Mouse (Mus musculus) gastrocnemius, adult 2 months (tissue): ENCODE measurements at regions not wholly inside any gene's neighbourhood (a gene's known extent, or its start where the extent isn't known, plus 50 kb on each side); places are given as distances from the start of the nearest gene placed in this dataset.
A peak's percentile ranks its signal among the peaks of the same experiment; 100 is the strongest.

Source experiments
- DNase-seq: peaks from one replicate; pipeline ENCODE4 v3.0.0; 2022
- H3K27ac ChIP-seq: fragments of 200-600 bp; 2 replicates; pipeline ENCODE4 v1.8.1; 2022; ENCODE audit warnings: mild to moderate bottlenecking
- H3K4me3 ChIP-seq: fragments of 200-600 bp; 2 replicates; pipeline ENCODE4 v1.8.1; 2022; ENCODE audit warnings: mild to moderate bottlenecking, moderate library complexity
- CTCF ChIP-seq: fragments of 200-600 bp; IDR thresholded peaks from 2 replicates; pipeline ENCODE4 v1.8.1; 2022; ENCODE audit warnings: antibody characterized with exemption, mild to moderate bottlenecking, moderate library complexity
- intact Hi-C: fragments of 180-260 bp; cut with DNase I; formaldehyde crosslinking; loops from one replicate; pipeline ENCODE4 v1.15.1; 2025

DNA sequence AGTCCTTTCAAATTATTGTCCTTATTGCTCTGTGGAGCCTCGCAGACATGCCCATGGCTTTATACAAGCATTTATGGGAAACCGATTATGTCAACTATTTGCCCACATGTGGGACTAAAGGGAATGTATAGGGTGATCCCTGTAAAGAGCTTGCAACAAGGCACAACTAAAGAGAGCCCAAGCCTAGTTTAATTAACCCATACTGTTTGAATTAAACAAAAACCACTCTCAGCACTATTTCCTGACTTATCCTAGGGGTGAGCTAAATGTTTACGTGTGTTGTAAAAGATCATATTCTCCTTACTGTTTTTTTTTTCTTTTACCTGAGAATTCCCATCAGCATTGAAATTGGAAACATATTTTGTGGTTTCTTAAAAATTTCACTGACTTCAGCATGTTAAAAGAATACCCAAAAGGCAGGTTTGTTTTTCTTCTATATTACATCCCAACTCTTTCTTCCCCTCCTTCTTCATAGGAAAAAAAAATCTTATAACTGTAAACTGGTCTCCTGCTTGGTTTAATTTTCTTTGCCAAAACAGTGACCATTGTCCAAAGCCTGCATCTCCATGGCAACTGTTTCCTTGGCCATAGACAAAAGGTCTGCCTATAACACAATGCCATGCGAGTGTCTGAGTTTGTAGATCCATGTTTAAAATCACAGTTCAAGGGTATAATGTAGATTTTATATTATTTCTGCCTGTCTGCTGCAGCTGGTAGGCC is 148.2 kb upstream of the Galnt5 start:
- Histone ChIP-seq H3K4me3 (no peak overlapping the region), H3K27ac (no peak overlapping the region)
- intact Hi-C loops, result no loop called here
- DNase-seq, result no peak
- TF ChIP-seq CTCF, result no peak

DNA sequence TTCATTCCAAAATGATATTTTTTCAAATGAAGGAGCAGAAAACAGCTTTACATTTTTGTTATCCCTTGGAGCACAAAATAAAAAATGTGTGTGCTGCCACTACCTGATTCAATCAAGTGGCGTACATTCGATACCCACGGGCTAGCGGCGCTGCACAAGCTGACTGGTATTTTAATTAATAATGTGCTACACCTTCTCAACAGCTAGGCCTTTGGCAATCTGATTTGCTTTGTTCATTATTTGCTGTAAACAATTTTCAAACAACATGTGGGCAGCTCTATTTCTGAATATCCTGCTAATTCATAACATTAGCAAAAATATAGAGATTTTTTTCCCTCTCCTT is 147.7 kb upstream of the Galnt5 start:
- intact Hi-C loops, result no loop called here
- DNase-seq, result no peak
- no peak overlapping the region for H3K27ac ChIP-seq
- no peak for TF ChIP-seq CTCF
- H3K4me3 ChIP-seq, result no peak overlapping the region

DNA sequence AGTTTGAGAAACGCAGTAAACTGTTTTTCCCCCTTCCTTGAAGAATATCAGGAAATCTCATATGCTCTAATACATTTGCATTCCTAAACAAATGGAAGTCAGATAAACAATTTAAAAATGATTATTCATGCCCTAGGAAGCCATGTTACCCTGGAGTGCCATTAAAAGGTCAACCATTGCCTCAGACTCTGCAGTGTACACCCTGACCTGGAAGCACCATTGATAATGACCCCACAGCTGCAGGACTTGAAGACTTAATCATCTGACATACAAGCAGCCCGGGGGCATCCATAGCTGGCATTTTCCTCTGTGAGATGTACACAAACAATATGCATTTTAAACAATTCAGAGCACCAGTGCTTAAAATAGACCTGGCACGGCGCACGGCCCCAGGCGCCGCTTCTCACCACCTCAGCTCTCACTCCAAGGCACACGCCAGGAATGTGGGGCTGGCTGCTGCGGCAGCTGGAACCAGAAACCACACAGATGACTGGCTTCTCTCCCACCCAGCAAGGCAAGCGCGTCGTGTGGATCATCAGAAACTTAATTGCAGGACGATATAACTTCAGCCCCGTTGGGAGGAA is 141.1 kb upstream of the Galnt5 start:
- Histone ChIP-seq H3K27ac (peak overlapping the region; percentile 60), H3K4me3 (peak overlapping the region; percentile 16; the same call in 1 of the 2 replicates)
- peak; percentile 80 for DNase-seq
- intact Hi-C loops, result no loop called here
- TF ChIP-seq CTCF, result no peak

DNA sequence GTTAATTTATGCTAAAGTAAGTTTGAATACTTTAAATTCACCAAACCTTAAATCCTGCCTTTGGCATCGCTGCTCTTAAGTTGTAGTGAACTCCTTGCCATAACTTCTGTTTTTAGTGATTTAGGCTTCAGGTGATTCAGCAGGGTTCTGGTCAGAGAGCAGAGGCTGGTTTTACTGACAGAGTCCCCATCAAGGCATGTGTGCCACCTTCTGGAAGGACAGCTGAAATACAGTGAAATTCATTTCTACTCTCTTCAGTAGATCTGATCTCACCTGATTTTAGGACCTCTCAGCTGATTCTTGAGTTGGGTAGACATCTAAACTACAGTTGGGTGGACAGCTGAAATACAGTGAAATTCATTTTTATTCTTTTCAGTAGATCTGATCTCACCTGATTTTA is 132.4 kb upstream of the Galnt5 start:
- Histone ChIP-seq H3K4me3 (no peak overlapping the region), H3K27ac (no peak overlapping the region)
- no peak for DNase-seq
- intact Hi-C loops, result no loop called here
- peak; percentile 52 for TF ChIP-seq CTCF

DNA sequence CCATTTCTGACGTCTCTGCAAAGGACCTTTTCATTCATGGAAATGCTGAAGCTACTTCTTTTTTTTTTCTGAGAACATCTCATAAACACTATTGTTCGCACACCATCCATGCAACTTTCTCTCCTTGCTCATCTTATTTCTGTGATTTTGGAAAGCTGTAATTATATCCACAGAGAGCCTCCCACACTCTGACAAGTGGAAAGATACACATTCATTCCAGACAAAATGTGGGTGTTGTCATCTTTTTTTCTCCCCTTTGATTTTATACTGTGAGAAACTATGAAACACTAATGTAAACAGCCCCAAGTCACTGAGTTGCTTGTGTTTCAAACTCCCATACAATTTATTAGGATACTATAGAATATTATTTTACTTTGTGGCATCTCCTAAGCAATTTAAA is 129.6 kb upstream of the Galnt5 start:
- TF ChIP-seq CTCF, result no peak

DNA sequence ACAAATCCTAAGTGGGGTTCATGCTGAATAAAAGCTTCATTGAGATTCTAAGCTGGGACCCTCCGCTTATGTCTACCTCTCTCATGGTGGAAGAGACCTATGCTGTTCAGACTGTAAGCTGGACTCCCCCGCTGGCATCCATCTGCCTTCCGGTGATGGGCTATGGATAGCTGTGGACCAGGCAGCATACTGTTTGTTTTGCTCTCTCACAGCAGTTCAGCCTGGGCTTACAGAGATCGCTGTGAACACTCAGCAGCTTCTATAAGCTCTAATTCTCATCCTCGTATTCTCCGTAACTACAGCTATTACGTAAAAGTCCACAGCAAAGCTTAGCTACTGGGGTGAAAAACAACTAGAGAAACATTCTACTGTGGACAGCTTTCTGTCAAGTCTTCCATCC is 97.5 kb upstream of the Galnt5 start:
- intact Hi-C loops, result no loop called here
- no peak for TF ChIP-seq CTCF
- H3K4me3 ChIP-seq, result no peak overlapping the region
- no peak for DNase-seq
- H3K27ac ChIP-seq, result no peak overlapping the region

More for the DNA sequence above, 129.6 kb upstream of the Galnt5 start:
- Histone ChIP-seq H3K27ac (no peak overlapping the region), H3K4me3 (no peak overlapping the region)
- intact Hi-C loops, result no loop called here
- DNase-seq, result no peak

DNA sequence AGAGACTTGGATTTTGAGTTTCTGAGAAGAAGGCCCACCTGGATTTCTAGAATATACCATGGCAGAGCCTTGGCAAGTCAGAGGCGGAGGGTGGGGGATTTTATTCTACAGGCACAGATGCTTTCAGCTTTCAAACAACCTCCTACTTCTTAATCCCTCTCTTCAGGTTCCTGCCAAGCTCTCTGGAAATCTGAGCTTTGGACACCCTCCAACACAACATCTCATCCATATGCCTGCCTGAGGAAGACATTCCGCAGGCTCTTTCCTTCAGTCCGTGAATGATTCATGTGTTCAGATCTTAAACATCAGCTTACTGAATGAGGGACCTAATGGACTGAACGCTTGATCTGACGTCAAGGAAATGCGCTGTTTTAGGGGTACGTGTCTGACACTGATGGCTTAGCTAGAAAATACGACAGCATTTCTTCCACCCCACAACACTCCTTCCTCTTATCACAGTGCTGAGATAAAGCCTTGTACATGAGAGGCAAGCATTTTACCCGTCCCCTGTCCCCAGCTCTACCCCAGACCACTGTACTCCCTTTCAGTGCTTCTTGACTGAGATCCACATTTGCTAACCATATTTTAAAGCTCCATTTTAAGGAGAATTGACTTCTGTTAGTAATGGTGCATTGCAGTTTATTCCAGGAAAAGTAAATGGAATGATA is 97.0 kb upstream of the Galnt5 start:
- no peak for TF ChIP-seq CTCF
- intact Hi-C loops, result no loop called here
- peak; percentile 32 for DNase-seq
- H3K4me3 ChIP-seq, result no peak overlapping the region
- no peak overlapping the region for H3K27ac ChIP-seq

DNA sequence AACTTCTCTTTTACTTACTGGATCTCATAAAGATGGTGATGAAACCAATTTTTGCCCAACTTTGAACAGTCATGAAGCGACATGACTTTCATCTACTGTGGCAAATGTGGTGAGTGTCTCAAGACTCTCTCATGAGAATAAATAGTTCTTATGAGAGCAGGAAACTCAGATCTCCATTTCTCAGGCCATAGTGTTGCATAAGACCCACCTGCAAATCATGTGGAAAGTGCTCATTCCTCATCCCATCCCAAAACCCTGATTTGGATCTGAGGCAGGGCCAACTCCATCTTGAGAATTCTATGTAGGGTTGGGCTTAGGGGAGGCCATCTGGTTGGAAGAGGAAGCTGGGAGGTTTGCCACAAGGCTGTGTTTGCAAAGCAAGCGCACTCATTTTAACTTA is 92.5 kb upstream of the Galnt5 start:
- no peak for DNase-seq
- no peak for TF ChIP-seq CTCF
- Histone ChIP-seq H3K4me3 (no peak overlapping the region), H3K27ac (no peak overlapping the region)
- intact Hi-C loops, result no loop called here

DNA sequence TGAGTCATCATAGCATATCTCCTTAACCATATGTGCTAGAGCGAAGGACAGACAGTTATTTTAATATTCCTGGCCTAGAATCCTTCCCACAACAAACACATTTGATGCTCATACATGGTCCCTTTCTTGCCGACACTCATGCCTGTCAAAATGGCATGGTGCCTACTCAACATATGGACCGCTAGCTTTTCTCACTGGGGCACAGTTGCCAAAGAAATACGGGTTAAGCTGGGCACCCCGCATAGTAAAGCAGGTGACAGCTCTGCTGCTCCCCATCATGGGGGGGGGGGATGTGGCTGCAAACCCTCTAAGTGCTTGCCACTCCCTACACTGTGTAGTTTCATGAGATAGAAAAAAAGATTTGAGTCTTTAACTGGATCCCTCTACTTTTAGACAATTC is 90.7 kb upstream of the Galnt5 start:
- DNase-seq, result no peak
- no peak for TF ChIP-seq CTCF
- no peak overlapping the region for H3K27ac ChIP-seq
- H3K4me3 ChIP-seq, result no peak overlapping the region
- intact Hi-C loops, result no loop called here

DNA sequence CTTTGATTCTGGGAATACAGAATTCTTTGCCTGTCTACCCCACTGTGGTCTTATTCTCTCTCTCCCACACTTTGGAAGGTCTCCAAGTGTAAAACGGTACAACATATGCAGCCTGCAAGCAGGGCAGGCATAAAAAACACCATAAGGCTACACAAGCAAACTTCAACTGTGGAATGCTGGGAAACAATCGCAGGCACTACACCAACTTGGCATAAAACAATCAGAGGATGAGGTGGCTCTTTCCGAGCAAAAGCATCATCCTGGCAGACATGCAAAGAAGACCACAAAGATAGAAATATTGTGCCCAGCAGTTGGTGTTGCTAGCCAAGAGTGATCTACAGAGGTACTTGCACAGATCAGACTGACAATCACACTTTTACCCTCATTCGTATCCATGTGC is 88.0 kb upstream of the Galnt5 start:
- Histone ChIP-seq H3K4me3 (no peak overlapping the region), H3K27ac (no peak overlapping the region)
- no peak for TF ChIP-seq CTCF
- no peak for DNase-seq
- intact Hi-C loops, result no loop called here

DNA sequence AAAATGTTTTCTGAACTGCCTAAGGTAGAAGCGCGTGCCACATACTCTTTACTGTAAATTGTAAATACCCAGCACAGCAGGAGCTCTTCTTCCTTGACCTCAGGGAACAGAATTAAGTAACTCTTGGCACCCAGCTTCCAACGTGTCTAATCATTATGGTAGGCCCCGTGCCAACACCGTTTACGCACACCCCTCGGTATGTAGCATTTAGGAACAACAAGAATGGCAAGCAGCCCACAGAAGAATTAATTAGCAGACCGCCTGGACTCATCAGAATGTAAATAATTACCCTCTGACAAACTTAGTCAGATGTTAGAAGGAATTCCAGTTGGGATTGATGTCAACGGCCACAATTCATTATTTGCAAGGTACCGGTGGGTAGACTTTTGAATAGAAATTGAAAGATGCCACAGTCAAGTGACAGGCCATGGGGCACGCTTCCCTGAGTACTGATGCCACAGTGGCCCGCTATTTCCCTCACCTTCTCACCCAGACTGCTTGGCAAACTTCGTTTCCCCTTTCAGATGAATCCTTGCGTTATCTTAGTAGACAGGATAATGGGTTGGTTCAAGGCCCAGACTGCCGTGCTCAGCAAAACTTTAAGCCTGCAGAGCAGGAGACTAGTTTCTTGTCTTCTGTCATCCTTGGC is 81.2 kb upstream of the Galnt5 start:
- TF ChIP-seq CTCF, result no peak
- DNase-seq, result no peak
- Histone ChIP-seq H3K4me3 (no peak overlapping the region), H3K27ac (no peak overlapping the region)
- intact Hi-C loops, result loop anchor here (5.0 kb wide), 1 partner anchor 54 kb away; no protein-coding TSS in a partner anchor

DNA sequence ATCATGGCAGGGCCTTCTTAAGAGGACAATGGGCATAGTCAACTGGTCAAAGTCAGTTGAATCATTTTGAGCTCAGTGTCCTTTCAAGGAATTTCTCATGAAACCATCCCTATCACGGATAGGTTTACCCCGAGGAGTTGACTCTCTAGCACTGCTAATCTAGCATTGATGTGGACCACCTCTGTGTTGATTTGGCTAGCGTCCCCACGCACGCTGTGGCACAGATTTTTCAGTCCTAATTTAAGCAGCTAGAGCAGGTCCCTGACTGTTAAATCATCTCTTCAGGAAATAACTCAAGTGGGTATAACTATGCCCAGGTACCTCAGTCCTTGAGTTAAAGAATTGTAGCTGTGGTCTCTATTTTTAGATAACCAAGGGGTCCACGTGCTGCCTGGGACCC is 80.0 kb upstream of the Galnt5 start:
- intact Hi-C loops, result loop anchor here (5.0 kb wide), 1 partner anchor 55 kb away; no protein-coding TSS in a partner anchor
- Histone ChIP-seq H3K27ac (no peak overlapping the region), H3K4me3 (no peak overlapping the region)
- TF ChIP-seq CTCF, result no peak
- DNase-seq, result no peak

DNA sequence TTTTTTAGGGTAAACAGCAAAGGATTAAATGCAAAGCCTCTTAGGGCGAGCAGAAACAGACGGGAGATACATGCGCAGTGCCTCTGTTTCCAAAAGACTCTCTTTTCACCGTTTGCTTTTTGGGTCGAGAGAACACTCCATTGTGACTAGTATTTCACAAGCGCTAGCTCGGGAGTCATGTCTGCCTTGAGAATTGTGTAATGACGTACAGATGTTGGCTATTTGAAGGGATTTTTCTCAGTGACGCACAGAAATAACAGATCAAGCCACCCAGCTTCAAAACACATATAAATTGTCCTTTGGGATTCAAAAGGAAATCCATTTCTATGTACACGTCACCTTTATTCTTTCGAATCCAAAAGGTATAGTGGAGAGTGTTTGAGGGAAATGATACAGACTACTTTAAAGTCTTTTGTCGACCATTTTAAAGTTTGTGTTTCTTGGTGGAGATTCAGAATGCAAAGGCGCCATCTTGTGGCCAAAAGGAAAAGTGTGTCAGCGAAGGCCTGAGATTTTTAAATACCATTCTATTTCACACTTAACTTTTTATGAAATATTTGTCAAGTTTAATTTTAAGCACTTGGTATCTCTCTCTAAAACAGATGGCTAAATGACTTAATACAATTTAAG is 78.5 kb upstream of the Galnt5 start:
- intact Hi-C loops, result loop anchor here (5.0 kb wide), 1 partner anchor 57 kb away; no protein-coding TSS in a partner anchor
- peak; percentile 39 for DNase-seq
- Histone ChIP-seq H3K4me3 (peak overlapping the region; percentile 31), H3K27ac (no peak overlapping the region)
- peak; percentile 85 for TF ChIP-seq CTCF
